Mouse (Mus musculus): Measurements from ENCODE around the gene Tmprss13.
A peak's percentile ranks its signal among the peaks of the same experiment; 100 is the strongest.

Gene Tmprss13

DNA sequence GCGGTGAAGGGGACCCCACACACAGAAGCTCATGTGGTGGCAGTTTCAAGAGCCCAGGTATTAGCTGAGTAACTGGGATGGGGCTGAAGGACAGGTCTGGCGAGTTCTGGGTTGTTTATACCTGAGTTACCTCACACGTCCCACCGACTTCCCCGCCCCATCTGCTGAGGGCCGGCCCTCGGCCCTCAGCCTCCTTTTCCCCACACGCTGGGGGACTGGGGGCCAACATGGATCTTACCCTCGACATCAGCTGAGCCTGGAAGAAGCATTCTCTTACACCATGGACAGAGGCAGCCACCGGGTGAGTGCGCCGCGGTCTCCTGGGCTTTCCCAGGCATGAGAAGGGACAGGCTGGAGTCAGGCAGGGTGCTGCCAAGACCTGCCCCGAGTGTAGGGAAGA lies at the start of gene Tmprss13:
Gene Tmprss13, plus strand, starts transcription at position 246 of the 400 bp plus-strand sequence.
- DNase-seq (ENCODE audit: low spot score), result no peak

DNA sequence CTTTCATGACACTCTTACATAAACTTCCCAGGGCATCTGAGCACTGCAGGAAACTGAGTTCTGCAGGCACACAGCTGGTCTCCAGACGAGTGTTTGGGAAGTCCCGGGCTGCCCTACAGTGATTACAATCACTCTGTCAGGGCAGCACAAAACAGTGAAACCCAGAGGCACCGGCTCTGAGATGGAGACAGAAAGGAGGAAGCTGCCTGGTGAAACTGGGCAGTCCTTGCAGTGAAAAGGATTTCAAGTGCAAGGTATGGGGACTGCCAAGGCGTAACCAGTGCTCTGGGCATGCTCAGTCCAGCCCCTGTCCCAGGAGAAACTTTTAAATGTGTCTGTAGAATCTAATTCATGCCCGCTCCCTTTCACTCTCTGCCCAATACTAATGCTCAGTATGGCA lies 46.7 kb upstream of the Tmprss13 start:
- no peak for DNase-seq (ENCODE audit: low spot score)

DNA sequence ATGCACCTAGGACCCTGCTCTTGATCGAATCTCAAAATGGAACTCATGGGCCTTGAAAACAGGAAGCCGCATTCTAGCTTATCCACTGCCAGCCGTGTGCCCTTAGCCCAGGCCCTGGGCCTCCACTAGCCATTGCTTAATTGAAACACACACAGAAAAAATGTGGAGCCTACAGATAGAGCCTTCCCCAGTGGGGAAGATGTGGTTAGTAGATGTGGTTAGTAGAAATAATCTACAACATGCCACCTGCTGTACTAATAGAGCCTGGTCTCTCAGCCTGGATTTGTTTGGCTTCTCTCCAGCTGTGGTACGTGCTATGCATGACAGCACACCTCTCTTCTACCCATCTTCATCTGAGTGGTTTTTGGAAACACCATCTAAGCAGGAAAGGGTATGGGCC lies 44.7 kb upstream of the Tmprss13 start:
- DNase-seq (ENCODE audit: low spot score), result no peak

DNA sequence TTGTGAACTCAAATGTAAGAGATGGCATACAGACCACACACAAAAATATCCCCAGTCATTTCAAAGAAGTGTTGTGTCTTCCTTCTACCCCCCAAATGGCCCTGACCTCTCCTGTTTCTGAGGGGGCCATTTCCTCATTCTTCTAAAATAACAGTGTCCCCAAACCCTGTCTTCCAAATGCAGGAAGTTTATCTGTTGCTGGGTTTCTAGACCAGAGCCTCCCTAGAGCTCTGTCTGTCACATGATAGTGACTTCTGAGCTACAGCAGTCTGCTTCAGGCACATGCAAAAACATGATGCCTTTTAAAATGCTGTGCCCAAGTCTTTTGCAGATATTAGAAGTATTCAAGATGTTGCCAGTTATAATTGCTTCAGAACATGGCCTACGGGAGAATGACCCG lies 44.3 kb upstream of the Tmprss13 start:
- no peak for DNase-seq (ENCODE audit: low spot score)

DNA sequence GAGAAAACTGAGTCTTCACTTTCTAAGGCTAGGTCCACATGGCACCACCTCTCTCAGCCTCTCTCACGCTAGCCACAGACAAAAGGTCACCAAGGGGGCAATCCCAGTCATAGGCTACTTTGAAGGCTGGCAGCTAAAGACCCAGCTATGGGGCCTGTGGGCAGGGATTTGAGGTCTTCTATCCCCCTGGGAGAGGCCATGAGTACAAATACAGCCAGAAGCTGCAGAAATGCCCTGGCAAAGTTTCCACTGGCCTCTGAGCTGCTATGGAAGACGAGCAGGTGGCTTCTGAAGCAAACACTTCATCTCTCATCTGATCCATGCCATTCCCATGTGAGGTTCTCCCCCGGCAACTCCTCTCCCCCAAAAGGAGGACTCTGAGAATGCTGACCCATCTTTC lies 38.8 kb upstream of the Tmprss13 start:
- DNase-seq (ENCODE audit: low spot score), result no peak

DNA sequence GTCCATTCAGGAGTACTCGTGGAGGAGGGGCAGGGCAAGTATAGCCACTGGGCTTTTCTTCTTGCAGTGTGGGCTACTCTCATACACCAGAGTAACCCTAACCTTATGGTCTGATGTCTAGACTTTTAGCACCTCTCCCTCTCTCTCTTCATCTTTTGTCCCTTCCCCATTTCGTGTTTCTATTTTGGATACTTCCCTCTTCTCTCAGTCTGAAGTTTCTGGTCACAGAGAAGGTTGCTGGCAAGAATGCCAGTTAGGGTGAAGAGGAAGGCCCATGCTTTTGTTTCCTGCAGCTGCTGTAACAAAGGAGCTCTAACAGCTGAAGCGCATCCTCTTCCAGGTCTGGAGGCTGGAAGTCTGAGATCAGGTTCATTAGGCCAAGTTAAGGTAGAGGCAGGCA lies 38.0 kb upstream of the Tmprss13 start:
- no peak for DNase-seq (ENCODE audit: low spot score)

DNA sequence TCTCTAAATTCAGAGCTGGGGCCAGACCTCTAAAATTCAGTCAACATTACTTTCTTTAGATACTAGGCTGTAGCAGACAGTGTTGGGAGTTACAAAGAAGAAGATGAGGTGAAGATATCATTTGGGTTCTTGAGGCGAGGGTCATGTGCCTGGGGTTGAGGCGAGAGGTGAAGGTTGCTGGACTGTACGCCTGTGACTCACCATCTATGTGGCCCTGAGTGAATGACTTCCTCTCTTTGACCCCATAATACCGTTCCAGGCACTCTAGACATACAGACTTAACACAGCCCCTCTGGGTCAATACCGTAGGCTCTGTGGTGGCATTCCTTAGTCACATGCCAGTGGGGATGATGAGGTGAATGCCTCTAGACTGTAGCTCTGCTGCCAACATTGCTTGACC lies 36.4 kb upstream of the Tmprss13 start:
- no peak for DNase-seq (ENCODE audit: low spot score)

DNA sequence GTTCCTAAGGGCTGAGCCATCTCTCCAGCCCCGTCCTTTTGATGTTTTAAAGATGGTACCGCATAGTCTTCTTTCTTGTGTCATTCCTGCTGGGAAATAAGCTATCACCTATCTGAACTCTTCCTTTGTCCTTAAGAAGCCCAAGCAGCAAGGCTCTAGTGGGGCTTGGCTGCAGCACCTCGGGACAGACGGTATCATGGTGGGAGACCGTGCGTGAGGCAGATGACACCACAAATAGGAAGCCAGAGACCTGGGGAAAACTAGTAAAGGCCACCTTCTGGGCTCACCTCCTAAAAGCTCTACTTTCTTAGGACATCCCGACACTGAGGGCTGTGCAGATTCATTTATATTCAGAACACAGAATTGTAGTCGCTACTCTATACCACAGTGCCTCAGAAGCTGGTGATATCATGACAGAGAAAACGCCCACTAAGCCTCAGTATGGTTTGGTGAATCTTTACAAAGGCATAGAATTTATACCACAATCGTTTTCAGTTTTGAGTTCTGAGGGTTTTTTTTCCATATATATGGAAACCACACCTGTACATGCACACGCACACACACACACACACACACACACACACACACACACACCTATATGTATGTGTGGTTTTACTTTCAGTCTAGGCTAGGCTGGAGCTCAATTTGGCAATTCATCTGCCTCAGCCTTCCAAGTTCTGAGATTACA lies 27.3 kb upstream of the Tmprss13 start:
- no peak for DNase-seq (ENCODE audit: low spot score)

DNA sequence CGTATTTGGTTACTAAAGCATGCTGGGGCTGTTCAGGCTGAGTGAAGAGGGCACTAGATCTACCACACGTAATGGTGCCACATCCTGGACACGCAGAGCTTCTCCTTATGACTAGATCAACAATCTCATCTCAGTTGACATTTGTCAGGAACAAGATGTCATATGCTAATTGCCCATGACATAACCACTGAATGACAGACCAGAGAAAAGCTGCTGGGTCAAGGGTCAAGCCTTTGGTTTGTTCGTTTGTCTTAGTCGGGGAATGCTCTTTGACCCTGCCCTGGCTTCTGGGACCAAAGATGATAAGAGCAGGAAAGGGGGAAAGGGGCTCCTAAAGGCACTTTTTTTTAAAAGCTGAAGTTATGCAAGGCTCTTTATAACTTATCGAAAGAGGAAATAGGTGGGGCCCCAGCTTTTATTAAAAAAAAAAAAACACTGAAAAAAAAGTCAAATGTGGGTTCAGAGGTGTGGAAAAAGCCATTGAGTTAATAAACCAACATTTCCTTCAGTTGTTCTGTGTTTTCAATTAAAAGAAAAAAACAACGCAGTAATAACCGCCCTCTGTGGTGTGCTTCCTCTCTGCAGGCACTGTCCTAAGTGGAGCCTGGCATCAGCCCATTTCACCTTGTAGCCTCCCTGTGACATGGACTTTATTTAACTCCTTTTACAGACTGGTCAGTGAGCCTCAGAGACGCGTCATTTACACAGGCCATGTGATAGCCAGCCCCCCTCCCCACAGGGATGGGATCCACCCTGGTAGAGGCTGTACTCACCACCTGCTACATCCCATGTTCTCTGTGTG lies 24.5 kb upstream of the Tmprss13 start:
- no peak for DNase-seq (ENCODE audit: low spot score)

DNA sequence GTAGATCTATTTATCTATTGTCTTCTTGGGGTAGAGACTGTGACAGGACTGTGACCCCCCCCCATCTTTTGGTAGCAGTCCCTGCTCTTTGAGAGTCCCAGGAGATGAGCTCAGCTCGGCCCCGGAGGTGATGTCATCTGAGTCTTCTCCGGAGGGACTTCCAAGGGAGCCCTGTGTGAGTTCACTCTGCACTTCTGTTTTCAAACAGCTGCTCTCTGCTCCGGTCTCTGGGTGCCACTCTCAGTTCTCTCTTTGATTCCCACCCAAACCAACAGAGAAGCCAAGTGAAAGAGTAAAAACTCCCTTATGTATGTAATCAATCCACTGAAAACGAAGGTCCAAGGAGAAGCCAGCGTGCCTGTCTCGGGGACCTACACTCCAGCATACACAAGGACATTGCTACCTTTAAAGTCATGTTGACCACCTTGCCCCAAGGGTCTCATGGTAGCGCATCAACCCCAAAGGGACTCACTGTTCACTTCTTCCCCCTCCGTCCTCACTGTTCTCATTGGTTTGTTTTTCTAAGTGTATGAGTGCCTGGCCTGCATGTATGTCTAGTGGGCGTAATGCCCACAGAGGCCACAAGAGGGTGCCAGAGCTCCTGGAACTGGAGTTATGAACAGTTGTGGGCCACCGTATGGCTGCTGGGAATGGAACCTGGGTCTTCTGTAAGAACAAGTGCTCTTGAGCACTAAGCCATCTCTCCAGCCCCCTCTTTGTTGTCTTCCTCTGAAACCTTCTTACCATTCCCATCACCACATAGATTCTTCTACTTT lies 19.5 kb upstream of the Tmprss13 start:
- DNase-seq (ENCODE audit: low spot score), result no peak

DNA sequence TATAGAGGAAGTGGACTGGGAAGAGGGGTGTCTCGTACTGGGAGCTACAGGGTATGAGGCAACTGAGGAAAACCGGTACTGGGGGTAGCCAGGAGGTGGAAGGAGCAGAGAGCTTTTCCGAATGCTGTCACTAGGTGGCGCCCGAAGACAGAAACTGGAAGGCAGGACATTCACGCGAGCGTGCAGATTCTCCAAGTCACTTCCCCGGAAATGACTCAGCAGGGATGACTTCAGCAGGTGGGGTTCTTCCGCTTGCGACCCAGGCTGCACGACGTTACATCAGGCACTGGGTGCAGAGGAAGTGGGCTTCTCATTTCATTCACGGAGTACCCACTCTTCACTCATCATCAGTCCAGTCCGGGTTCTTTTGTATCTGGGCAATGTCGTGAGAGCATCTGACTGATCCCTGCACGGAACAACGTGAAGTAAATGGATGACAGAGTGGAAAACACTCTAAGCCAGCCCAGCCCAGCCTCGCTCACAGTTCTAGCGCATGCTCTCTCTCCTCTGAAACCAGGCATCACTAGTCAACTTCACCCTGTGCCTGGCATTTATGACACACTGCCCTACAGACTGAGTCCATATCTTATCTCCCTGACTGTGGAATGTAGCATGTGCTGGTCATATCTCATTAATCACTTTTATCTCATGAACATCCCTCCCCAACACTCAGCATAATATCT lies 18.3 kb upstream of the Tmprss13 start:
- peak; percentile 85 for DNase-seq (ENCODE audit: low spot score)

DNA sequence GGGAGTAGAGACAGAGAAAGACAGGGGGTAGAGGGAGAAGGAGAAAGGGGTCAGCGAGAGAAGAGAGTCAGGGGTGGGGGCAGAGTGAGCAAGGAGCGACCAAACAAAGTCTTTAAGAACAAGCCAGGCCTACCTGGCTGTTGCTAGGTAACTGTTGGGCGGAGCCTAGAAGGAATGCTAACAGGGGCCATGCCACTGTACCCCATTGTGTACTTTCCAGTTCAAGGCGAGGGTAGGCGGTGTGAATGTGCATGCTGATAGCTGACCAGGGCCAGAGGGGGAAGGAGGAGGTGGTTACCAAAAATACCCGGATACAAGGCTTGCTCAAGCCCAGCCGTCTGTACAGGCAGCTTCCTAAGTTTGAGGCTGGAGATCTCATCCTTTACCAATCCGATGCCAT lies 17.1 kb upstream of the Tmprss13 start:
- DNase-seq (ENCODE audit: low spot score), result no peak

DNA sequence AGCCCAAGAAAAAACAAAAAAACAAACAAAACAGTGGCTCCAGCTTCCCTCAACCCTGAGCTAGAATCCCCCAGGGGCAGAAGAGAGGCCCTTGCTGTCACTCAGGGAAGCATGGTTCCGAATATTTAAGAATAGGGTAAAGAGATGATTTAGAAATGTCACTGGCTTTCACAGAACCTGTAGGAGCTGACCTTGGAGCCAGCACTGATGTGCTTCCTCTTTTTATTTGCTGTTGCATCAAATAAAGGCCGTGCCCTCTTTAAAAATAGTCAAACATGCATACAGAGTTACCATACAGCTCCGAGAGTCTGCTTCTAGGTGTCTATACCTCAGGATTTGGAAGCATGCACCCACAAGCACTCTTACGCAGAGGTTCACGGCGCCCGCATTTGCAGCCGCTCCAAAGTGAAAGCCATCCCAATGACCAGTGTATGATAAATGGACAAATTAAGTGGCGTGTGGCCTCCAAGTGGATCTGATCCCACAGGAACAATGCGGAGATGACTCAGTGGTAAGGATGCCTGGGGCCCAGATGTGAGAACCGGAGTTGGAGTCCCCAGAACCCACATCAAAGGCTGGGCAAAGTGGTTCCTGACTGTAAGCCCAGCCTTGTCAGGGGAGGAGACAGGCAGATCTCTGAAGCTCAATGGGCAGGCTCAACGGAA lies 12.0 kb upstream of the Tmprss13 start:
- no peak for DNase-seq (ENCODE audit: low spot score)

DNA sequence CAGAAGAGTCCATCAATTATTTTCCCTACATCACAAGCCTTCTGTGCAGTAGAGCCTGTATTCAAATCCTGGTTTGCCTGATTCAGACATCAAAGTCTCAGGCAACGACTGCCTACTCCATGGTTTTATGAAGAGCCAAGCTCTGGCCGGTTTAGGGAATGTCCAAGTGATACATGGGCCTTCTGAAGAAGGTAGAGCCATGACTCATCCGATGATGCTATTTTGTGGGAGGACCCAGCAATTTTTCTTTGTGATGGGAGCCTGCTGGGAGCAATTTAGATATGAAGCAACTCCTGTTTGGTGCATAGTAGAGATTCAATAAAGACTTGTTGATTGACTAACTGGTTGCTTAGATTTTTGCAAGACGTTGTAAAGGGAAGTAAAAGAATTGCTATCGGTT lies 10.4 kb upstream of the Tmprss13 start:
- DNase-seq (ENCODE audit: low spot score), result no peak

DNA sequence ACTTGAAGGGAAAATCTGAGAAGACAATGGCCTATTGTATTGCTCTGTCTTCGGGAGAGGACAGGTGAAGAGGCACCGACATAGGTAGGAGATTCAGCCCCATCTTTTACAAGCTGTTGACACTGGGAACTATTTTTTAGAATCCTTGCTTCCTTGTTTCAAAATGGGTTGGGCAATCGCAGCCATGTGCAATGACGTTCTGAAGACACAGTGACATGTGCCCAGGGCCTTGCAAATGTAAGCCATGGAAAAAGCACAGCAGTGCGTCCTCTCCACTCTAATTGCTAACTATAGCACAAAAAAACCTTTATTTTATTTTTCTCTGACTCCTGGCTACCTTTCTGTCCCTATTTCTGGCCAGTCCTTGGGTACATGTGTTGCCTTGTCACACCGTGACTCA lies 7.0 kb upstream of the Tmprss13 start:
- DNase-seq (ENCODE audit: low spot score), result no peak

DNA sequence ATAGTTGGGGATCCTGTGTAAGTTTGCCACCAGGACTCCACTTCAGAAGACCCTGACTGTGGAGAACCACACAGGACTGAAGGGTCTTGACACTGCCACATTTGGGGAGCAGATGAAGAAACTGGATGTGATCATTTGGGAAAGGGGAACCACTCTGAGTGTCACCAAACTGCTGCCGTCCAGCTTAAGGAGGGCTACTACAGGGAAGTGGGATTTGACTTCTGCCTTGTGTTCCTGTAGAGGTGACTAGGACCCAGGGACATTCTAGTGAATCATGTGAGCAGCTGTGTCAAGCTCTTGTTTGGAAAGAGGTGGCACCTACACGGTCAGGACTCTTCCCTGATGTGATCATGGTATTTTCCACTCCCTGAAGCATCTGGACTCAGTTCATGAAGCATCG lies 5.0 kb upstream of the Tmprss13 start:
- no peak for DNase-seq (ENCODE audit: low spot score)

DNA sequence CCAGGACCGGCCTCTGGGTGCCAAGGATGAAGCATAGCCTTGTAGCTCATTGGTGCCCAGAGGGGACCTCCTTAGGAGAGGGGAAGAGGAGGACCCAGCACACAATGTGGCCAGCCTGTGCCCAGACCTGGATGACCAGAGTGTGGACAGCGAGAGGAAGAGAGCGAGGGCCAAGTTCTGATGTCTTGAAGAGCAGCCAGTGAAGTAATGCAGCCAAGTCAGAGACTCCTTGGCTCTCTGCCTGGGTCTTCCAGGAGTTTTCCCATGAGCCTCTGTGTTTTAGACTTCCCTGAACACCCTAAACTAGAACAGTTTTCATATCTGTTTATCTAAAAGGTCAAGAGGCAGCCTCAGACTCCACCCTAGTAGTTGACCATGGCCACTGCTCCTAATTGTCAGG lies 1.3 kb upstream of the Tmprss13 start:
- no peak for DNase-seq (ENCODE audit: low spot score)

DNA sequence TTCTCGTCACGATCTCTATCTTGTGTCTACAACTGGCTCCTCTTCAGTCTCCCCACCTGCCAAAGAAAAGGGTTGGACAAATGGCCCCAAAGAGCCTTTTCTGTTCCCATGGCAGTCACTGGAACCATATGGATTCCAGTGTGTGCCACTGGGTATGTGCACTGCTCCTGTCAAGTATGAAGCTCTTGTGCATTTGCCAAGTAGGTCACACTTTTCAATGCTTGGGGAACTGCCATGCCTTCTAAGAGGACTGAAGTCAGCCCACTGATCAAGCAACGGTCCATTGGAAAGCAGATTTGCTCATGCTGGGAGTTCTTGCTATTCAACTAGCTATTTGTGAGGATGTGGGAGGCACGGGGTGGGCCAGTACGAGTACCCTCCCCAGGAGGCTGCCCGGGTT lies 2.6 kb downstream of the Tmprss13 start:
- no peak for DNase-seq (ENCODE audit: low spot score)

DNA sequence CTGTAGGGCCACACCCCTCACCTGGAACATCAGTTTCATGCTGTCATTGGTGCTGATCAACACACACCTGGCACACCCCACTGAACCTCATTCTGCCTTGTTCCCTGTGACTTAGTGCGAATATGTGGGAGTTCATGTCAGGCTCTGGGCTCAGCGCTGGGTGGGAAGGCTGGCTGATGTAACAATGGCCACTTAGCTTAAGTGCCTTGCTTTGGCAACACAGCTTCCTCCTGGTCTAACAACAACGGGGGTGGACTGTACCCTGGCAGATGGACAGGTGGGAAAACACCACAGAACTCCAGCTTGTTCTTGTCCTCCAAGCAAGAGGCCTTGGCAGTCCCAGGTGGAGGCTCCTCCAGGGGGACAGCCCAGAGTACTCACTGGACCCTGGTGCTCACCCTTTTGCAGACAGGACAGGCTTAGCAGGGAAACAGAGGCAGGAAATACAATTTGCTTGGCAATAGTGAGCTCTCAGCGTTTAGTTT lies 3.1 kb downstream of the Tmprss13 start:
- DNase-seq (ENCODE audit: low spot score), result no peak

DNA sequence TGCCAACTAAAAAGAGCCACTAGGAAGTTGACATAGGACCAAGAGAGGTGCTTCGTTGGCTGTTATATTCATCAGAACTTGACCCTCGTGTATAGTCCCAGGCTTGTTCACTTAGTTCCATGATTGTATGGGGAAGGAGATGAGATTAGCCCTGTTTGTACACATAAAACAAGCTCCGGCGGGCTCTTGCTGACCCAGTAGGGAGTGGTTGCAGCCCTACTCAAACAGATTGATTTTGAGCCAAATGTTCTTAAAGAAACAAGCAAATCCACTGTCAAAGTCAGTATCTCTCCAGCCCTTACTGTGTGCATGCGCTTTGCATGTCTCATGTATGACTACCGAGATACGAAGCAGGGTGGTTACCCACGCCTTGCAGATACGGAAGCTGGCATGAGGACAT lies 7.5 kb downstream of the Tmprss13 start:
- DNase-seq (ENCODE audit: low spot score), result no peak

DNA sequence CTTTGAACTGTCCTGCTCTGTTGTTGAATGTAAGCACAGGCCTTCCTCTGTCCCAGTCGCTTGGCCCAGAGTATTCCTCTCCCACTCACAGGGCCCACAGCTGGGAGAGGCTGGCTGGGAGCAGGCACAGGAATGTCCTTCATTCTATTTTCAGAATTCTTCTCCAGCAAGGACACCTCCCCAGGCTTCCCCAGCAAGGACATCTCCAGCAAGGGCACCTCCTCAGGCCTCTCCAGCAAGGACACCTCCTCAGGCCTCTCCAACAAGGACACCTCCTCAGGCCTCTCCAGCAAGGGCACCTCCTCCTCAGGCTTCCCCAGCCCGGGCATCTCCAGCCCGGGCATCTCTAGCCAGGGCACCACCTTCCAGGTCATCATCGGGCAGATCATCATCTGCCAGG lies 9.4 kb downstream of the Tmprss13 start:
- DNase-seq (ENCODE audit: low spot score), result no peak

DNA sequence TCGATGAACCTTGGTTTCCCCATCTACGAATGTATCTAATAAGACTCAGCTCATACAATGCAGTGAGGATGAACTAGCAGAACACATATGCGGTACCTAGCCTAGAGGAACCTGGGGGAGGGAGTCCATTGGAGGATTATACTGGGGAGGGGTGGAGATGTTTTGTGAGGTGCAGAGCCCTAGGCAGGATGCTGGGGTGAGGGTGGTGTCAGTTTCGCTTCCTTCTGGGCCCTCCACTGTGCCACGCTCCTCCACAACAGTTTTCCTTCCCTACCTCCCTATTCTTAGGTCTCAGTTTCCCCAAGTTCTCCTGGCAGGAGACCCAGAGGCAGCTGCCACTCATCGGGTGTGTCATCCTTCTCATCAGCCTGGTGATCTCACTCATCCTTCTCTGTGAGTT lies 10.7 kb downstream of the Tmprss13 start:
- DNase-seq (ENCODE audit: low spot score), result no peak

All from urinary bladder, postnatal 10 days (tissue).